Mouse (Mus musculus) right cerebral cortex, adult 18-20 months (tissue): ENCODE measurements at regions not wholly inside any gene's neighbourhood (a gene's known extent, or its start where the extent isn't known, plus 50 kb on each side); places are given as distances from the start of the nearest gene placed in this dataset.
A peak's percentile ranks its signal among the peaks of the same experiment; 100 is the strongest.

Experiments used
- DNase-seq: peaks from one replicate; pipeline ENCODE4 v3.0.0; 2022; ENCODE audit warnings: mixed read lengths

DNA sequence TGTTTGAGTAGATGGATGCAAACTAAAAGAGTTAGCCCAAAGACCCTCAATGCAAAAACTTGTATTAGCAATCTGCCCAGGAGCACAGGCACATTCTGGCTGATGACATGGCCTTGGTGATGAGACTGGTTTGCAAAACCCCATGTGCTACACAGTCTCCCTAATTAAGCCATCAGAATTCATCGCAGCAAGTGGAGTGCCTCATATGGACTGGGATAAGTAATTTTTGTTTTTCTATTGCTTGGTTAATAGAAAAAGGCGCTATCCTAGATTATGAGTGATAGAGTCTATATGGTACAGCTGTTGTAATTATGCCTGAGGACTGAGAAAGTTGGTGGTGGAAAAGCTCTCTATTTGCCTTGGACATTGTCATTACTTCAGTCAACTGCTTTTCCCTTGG is 155.2 kb upstream of the Robo1 start:
- DNase-seq: no peak

DNA sequence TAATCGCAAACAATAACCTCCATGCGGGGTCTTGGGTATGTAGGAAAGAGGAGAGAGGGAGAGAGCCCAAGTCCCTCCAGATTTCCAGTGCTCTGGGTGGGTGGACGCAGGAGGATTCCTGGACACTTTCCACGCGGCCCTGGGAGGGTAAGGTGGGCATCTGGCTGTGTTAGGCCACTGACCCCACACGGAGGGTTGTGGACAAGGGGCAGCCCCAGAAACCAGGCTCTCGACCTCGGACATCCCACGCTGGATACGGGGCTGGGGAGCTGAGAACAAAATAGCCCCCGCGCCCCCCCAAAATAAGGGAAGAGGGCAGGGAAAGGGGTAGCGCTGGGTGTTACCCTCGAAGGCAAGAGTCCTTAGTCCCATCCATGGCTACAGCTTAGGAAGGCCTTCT is 150.2 kb upstream of the Robo1 start:
- no peak for DNase-seq

DNA sequence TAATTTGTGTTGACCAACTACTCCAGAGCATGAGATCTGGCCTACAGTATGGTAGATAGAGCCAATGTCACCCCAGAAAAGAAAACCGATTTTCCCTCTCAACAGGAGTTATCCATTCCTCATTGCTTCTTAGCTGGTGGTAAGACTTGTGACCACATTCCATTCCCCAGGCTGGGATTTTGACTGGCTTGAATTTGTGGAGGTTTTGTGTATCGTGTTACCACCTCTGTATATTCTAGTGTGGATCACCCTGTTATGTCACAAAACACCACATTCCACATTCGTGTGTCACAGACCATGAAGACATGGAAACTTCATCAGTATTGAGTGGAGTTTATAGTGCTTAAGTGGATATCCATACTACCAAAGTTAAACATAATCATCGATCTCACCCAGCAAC is 148.7 kb upstream of the Robo1 start:
- DNase-seq: no peak

DNA sequence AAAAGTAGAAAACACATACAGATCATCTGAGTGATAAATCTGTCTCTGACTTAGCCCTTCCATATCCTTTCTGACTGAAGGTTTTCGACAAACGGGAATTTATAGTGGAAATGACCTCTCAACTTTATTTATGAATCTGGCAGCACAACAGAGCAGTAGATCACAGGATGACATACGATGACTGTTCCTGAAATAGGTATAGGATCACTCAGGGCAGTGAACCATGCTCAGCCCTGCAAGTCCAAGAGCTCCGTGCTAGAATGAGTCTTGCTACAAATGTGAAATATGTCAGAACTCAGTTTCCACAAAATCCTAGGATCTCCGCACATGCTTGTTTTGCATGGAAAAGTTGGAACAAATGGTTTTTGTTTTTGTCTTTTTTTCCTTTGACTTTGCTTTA is 132.4 kb upstream of the Robo1 start:
- DNase-seq: no peak

DNA sequence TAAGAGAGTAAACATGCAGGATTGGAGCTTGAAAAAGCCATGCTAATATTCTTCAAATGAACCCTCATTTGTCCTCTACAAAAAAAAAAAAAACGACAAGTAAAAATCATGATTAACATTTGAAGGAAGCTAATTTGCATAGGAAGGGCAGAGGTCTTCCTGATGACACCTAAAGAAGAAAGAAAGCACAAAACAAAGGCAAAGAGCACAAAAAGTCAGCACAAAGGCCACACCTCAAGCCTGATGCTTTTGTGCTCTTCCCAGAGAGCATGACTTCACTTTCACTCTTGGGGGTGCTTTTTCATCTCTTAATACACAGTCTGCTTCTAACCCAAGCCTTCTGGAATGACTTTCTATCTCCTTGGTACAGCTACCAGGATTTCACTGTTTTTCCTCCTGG is 113.8 kb upstream of the Robo1 start:
- no peak for DNase-seq

DNA sequence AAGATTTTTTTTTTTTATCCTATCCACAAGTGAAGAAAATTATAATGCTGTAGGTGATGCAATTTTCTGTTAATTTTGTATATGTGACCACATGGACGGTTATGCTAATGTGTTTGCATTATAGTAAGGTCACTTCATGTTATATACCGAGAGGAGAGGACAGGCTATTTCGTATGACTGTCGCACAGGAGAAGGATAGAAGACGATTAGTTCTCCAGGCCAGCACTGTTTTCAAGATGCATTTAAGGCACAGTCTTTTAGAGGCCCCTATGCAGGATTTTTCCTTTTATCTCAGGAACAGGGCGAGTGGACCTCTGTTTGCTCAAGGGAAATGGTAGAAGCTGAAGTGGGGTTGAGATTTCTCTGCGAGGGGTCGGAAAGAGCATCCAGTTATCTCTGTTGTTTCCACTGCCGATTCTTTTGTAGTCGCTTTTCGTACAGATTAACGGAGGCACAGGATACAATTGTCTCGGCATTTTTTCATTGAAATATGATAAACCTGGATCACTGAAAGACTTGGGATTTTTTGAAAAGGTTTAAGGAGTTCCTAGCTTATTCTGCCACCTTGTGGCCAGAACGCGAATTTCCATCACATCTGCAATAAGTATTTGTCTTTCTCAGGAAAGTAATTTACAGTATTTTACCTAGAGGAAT is 92.6 kb upstream of the Robo1 start:
- peak; percentile 57 for DNase-seq

DNA sequence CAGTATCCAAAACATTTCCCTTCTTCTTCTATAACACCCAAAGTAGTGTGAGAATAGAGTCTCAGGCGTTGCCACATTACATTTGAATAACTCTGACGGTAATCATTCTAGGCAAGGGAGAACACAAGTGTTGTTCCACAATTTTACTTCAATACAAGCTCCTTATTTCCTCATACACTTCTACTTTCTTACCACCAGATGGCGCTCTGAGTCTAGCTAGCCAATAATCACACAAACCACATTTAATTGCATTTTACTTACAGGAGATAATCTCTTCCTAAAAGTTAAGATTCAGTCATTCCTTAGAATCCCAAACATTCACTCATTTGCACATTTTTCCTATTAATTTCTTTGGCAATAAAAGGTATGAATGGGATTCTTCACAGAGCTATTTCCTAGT is 90.1 kb upstream of the Robo1 start:
- DNase-seq: no peak

DNA sequence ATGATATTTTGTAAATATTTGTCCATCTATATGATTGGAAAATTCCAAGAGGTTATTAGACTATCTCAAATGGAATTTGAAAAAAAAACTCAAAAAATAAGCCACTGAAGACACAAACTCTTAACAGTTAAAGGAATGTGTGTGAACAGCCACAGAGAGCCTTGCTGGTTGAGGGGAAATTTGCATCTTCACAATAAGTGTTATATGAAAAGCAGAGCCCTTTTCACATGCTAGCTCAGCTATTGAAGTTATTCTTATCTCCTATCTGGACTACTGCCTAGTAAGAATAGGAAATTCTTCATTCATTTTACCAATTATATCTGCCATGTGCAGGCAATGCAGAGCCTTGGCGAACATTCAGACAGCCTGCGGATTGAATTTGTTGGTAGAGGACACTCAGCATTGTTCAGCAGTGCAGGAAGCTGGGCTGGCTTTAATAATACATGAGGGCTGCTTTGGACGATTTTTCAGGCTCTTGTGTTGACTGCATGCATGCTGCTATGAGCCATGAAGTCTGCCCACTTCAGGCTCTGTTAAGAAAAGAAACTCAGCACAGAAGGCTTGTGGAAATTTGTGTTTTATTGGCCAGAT is 86.1 kb upstream of the Robo1 start:
- peak; percentile 15 for DNase-seq

DNA sequence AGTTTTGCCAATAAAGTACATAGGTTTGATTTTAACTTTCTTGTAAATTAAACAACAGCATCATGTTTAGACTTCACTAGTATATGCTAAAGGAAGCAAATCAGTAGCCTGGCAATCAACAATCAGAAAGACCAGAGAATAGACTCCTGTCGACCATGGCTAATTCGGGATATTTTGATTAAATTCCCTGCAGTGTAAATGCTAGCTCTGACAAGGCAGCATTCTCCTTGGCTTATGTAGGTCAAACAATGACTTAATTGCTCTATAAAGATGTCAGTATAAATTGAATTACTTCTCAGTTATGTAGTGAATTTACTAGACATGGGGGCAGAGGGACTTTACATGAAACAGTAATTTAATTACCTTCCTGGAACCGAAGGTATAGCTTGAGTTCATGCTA is 84.2 kb upstream of the Robo1 start:
- DNase-seq: no peak

DNA sequence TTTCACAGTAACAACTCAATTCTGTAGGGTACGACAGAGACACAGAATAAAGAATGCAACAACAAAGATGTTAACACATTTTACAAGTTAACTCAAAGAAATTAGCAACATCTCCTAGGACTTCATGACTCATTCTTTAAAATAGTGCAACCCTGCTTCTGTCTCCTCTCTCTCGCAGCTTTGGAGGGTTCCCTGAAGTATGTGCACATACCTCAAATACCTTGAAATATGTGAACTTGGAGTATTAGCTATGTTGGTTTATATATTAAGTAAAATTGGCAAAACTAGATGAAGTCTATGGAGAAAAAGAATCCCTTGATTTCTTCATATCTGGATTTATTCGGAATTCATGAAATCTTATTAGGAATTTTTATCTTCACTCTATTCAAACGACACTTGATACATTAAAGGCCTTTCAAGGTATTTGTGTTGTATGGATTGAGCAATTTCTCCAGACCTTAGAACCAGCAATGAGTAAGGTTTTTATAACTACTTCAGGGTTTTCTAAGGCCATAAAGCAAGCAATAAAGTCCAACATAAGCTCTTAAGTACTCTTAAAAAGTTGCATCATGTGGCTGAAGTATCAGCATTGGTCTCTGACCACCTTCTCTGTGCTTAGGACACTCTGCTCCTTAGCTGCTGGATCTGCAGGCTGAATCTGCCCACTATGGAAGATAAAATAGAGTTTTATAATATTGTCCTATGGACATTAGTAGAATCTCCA is 82.8 kb upstream of the Robo1 start:
- DNase-seq: no peak

DNA sequence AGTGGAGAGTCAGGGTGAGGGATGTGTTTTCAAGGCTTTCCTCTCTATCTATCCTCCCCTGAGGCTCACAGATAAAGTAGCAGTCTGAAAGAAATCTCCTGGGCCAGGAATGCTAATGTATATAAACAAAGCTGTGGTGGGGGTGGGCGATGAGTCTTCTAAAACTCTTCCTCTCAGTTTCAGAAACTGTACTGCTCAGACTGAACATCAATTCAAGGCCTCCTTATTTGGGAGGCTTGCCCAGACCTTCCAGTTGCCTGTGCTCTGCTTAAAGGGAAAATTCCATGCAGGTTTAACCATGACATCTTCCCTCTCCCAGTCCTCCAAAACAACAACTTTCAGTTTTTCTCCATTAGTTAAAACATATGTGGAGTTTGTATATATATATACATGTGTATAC is 73.7 kb upstream of the Robo1 start:
- peak; percentile 14 for DNase-seq

DNA sequence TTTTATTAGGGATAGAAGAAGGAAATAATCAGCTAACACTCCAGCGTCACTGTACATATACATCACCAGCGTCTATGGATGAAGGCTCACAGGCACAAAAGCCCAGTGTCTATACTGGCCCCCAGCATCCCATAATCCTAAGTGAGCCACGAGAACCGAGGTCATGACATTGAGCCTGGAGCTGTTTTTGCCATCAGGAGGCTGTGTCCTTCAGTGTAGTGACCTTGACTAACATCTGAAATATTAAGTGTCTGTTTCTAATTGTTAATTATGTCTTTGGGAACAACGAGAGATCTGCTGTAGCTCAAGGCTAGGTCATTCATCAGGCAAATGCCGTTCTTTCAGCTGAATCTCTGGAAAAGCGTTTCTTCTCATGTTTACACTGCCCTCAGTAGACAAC is 68.5 kb upstream of the Robo1 start:
- DNase-seq: no peak

DNA sequence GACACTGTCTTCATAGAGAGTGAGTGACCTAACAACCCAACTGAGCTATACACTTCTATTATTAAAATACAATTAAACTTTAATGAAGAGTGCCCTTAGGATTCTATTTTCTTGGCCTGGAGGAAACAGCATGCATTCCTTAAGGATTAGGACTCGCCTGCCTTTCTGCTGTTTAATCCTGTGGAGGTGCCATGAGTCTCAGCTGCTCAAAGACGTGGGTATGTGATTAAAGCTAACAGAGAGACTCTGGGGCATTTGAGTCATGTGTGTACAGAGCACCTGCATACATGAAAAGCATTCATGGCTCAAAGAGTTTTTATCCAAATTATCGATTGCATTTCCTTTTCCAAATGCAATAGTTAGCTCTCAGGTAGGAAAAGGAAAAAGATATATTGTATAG is 51.7 kb upstream of the Robo1 start:
- DNase-seq: no peak
